Comparison of ENCODE assay signal across 16 mouse cellular contexts in the genomic region with DNA sequence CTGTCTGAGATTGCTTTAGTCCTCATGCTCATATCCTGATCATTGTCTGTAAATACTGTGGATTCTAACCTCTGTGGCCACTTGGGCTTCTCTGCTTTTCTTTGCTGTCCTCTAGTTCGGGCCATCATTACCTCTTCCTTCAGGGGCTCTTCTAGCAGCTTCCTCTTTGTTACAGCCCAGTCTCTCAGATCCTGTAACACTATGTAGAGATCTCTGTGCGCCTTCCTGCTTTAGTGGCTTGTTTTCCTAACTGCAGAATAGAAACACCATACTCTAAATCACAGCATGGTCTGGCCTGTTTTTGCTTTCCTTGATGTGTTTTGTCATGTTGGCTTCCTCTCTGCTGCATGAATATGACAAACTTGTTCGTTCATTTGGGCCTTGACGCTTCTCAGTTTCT. TPM values are rescaled to one million over a fixed set of nuclear protein-coding genes. Genes with fewer than 3 reads are reported as not detected.
DNase-seq lines count a peak whose midpoint lies in the region; ATAC-seq and TF ChIP-seq lines count a peak whose summit lies in the region.
"Had no signal": no experiment of that assay in that cellular context is flagged by ENCODE, and none has a peak within 500 bp of the region (broad histone marks: within the 10 kb centered on the region; RNA-seq: fewer than 3 reads in every experiment).

No protein-coding gene starts in this region.

- peak; percentile 27; the same call in 1 of the 2 replicates for ATAC-seq in frontal cortex, adult (ENCODE audit: low TSS enrichment)
- ATAC-seq in kidney, postnatal 0 days (replicated peaks; ENCODE audit: low FRiP score, low read depth), result no peak
- peak; percentile 82 for ATAC-seq in common myeloid progenitor, adult 5-6 weeks (replicated peaks; ENCODE audit: low read depth, poor library complexity, severe bottlenecking)
- ATAC-seq in megakaryocyte-erythroid progenitor cell, adult 5-6 weeks (replicated peaks; ENCODE audit: low FRiP score, low TSS enrichment, poor library complexity, severe bottlenecking), result no peak

- no peak overlapping the region for H3K27ac ChIP-seq in kidney, postnatal 0 days
- H3K27ac ChIP-seq: hindbrain, embryonic 15.5 days; limb, embryonic 12.5 days had no signal

- H3K9ac ChIP-seq in kidney, postnatal 0 days (ENCODE audit: low read depth, low read length), result no peak overlapping the region
- H3K9ac ChIP-seq: hindbrain, embryonic 15.5 days; limb, embryonic 12.5 days; lung, embryonic 14.5 days had no signal

- H3K9me3 ChIP-seq in kidney, postnatal 0 days (replicated peaks; ENCODE audit: low read length), result no peaks in the 10 kb centered on the region
- H3K9me3 ChIP-seq: G1E; hindbrain, embryonic 15.5 days; limb, embryonic 12.5 days; megakaryocyte, embryonic 14.5 days had no signal

- no peak overlapping the region for H3K4me3 ChIP-seq in kidney, postnatal 0 days (replicated peaks; ENCODE audit: low read depth, low read length)
- H3K4me3 ChIP-seq: hindbrain, embryonic 15.5 days; limb, embryonic 12.5 days; megakaryocyte, embryonic 14.5 days had no signal

- no peaks in the 10 kb centered on the region; the same call in 1 of the 2 replicates for H3K4me1 ChIP-seq in kidney, postnatal 0 days (replicated peaks; ENCODE audit: insufficient read depth, low read length)
- H3K4me1 ChIP-seq: hindbrain, embryonic 15.5 days; limb, embryonic 12.5 days had no signal

- no peak for TF ChIP-seq CTCF in kidney, postnatal 0 days (IDR thresholded peaks at IDR 0.05; ENCODE audit: low read depth)

- H3K4me2 ChIP-seq in kidney, postnatal 0 days (ENCODE audit: low read length), result no peak overlapping the region
- H3K4me2 ChIP-seq: hindbrain, embryonic 15.5 days; limb, embryonic 12.5 days; lung, embryonic 14.5 days had no signal

- no peak for DNase-seq in frontal cortex, adult 2 months (ENCODE audit: extremely low spot score in 1 of 2, low spot score in 1 of 2)
- peak; percentile 47 for DNase-seq in kidney, postnatal 0 days (ENCODE audit: low spot score)
- no peak for DNase-seq in kidney, postnatal 14 days
- DNase-seq in naive thymus-derived CD4-positive, alpha-beta T cell, adult 2 months (ENCODE audit: low read depth), result peak; percentile 53
- no peak for DNase-seq in urinary bladder, postnatal 14 days (ENCODE audit: low spot score)
- DNase-seq: adrenal gland, postnatal 36 days; kidney, adult 8-10 months; layer of hippocampus, adult 9-11 months; lung, embryonic 14.5 days had no signal

- no peaks in the 10 kb centered on the region for H3K27me3 ChIP-seq in kidney, postnatal 0 days (ENCODE audit: insufficient read depth, low read length)
- H3K27me3 ChIP-seq: hindbrain, embryonic 15.5 days; megakaryocyte, embryonic 14.5 days had no signal

- WGBS in kidney, postnatal 0 days, result 29% methylated on average over 4 of the region's 4 CpGs

- no peaks in the 10 kb centered on the region for H3K36me3 ChIP-seq in kidney, postnatal 0 days (ENCODE audit: insufficient read depth, low read length)
- H3K36me3 ChIP-seq: hindbrain, embryonic 15.5 days; limb, embryonic 12.5 days had no signal

RNA-seq across cellular contexts. Expression of gene Stim2, which starts 21.2 kb away (rescaled TPM):
- 28.3 and 28.8 TPM in 2 replicates for polyA plus RNA-seq in frontal cortex, adult 2 months (2012; rRNA removed)
- 21.4 and 24.2 TPM in 2 replicates for polyA plus RNA-seq in kidney, postnatal 0 days (2015; fragmentation: Nextera tagmentation; extraction: Ambion mirVana)
- 17.2 and 19.4 TPM in 2 replicates for total RNA-seq in common myeloid progenitor, adult 5-6 weeks (2017)
- total RNA-seq in megakaryocyte-erythroid progenitor cell, adult 5-6 weeks (2014; fragmentation: Nextera tagmentation), result 5.7 and 12.5 TPM in 2 replicates
- 10.6 and 19.9 TPM in 2 replicates for total RNA-seq in megakaryocyte-erythroid progenitor cell, adult 5-6 weeks (2017)

Comparison
In these comparisons a context has a peak if more than half of its experiments do, and no peak if none do; other contexts are left out.
1. DNase-seq: peak in kidney, postnatal 0 days (single experiment) and naive thymus-derived CD4-positive, alpha-beta T cell, adult 2 months (single experiment); none in frontal cortex, adult 2 months (0 of 2), kidney, postnatal 14 days (single experiment) and urinary bladder, postnatal 14 days (single experiment).
2. ATAC-seq: peak in frontal cortex, adult (single experiment) and common myeloid progenitor, adult 5-6 weeks (single experiment); none in kidney, postnatal 0 days (single experiment) and megakaryocyte-erythroid progenitor cell, adult 5-6 weeks (single experiment).